Mouse (Mus musculus) kidney, embryonic 14.5 days (tissue): ENCODE data around the gene Gnaq. TPM values are rescaled to one million over a fixed set of nuclear protein-coding genes. Genes with fewer than 3 reads are reported as not detected.

ENCODE experiments used
- ATAC-seq: fragments of 200-750 bp; cut with Nextera tagmentation; 2 replicates; pipeline ENCODE4 v1.8.0; 2017; ENCODE audit warnings: moderate number of reproducible peaks, mild to moderate bottlenecking, moderate TSS enrichment, moderate library complexity; ENCODE audit not compliant: low FRiP score, low TSS enrichment
- H3K27ac ChIP-seq: fragments of 300-500 bp; sonication (generic); 2 replicates; pipeline ENCODE4 v1.5.1; 2014; ENCODE audit warnings: low read depth, mild to moderate bottlenecking, low read length, moderate library complexity, mixed read lengths
- H3K27me3 ChIP-seq: fragments of 300-500 bp; sonication (generic); 2 replicates; pipeline ENCODE4 v1.6.1; 2014; ENCODE audit warnings: mild to moderate bottlenecking, low read length; ENCODE audit not compliant: control insufficient read depth, insufficient read depth
- H3K36me3 ChIP-seq: fragments of 300-500 bp; sonication (generic); 2 replicates; pipeline ENCODE4 v1.6.1; 2014; ENCODE audit warnings: low read length, mixed read lengths; ENCODE audit not compliant: control insufficient read depth, insufficient read depth
- H3K4me1 ChIP-seq: fragments of 300-500 bp; sonication (generic); 2 replicates; pipeline ENCODE4 v1.6.1; 2014; ENCODE audit warnings: low read length, mixed read lengths; ENCODE audit not compliant: control insufficient read depth, insufficient read depth
- H3K4me2 ChIP-seq: fragments of 300-500 bp; sonication (generic); replicated peaks from 2 replicates; pipeline ENCODE4 v1.6.1; 2014; ENCODE audit warnings: low read depth, mild to moderate bottlenecking, low read length
- H3K4me3 ChIP-seq: fragments of 300-500 bp; sonication (generic); 2 replicates; pipeline ENCODE4 v1.5.1; 2014; ENCODE audit warnings: mild to moderate bottlenecking, low read length
- H3K9ac ChIP-seq: fragments of 300-500 bp; sonication (generic); 2 replicates; pipeline ENCODE4 v1.6.1; 2014; ENCODE audit warnings: low read depth, mild to moderate bottlenecking, low read length, moderate library complexity
- H3K9me3 ChIP-seq: fragments of 300-500 bp; sonication (generic); 2 replicates; pipeline ENCODE4 v1.6.1; 2016; ENCODE audit warnings: low read length; ENCODE audit not compliant: control insufficient read depth
- WGBS: fragments of 180-500 bp; shearing (Covaris S2); extraction: QIAGEN DNeasy Blood & Tissue Kit; methylation state at CpG from one replicate; pipeline ENCODE4 v1.1.7; 2014; 5-methylcytosine and 5-hydroxymethylcytosine counted together
- polyA plus RNA-seq: library from polyadenylated mRNA; unstranded; fragments of >200 nt; fragmentation: Nextera tagmentation; extraction: Ambion mirVana; gene quantifications from 2 replicates; pipeline ENCODE4 v1.2.1, GENCODE M21; 2014

Gnaq gene
- polyA plus RNA-seq, 1 experiment from 2014 or later = 18.3 TPM

DNA sequence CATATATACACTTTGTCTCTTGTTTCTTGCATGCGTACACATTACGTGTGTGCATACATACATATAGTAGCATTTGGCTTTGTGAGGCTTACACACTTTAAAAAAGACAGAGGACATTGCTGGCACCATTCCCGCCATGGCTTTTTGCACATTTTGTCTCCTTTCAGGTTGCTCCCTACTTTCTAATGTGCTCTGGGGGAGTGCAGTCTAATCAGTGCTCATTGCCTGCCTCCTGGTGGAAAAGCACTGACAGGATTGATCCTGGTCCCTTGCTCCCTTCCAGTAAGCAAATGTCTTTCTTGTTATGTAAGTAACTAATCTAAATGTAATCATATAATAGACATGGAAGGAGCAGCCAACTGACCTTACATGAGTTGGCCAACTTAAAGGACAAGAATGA is 65.5 kb downstream of the Gnaq start:
- Histone ChIP-seq H3K4me2 (no peak overlapping the region), H3K36me3 (no peaks in the 10 kb centered on the region), H3K27me3 (no peaks in the 10 kb centered on the region), H3K9me3 (no peaks in the 10 kb centered on the region), H3K27ac (no peak overlapping the region), H3K4me3 (no peak overlapping the region), H3K9ac (no peak overlapping the region), H3K4me1 (peaks cover 13% of the 10 kb centered on the region; the same call in 1 of the 2 replicates)
- no peak for ATAC-seq
- WGBS = 96% methylated on average over 3 of the region's 3 CpGs

GRCm38 (mm10) chr19:16201356-16201755 is 68.7 kb downstream of the Gnaq start:
- no peak overlapping the region for H3K27ac ChIP-seq
- ATAC-seq = no peak
- H3K9me3 ChIP-seq = no peaks in the 10 kb centered on the region
- WGBS = 92% methylated on average over 2 of the region's 2 CpGs
- H3K27me3 ChIP-seq = no peaks in the 10 kb centered on the region
- H3K36me3 ChIP-seq = no peaks in the 10 kb centered on the region
- H3K4me2 ChIP-seq = no peak overlapping the region
- H3K9ac ChIP-seq = no peak overlapping the region
- H3K4me3 ChIP-seq = no peak overlapping the region
- H3K4me1 ChIP-seq = peaks cover 17% of the 10 kb centered on the region

GRCm38 (mm10) chr19:16204776-16205680 is 72.4 kb downstream of the Gnaq start:
- H3K27ac ChIP-seq = no peak overlapping the region
- H3K9ac ChIP-seq = no peak overlapping the region
- no peaks in the 10 kb centered on the region for H3K36me3 ChIP-seq
- H3K4me3 ChIP-seq = no peak overlapping the region
- H3K27me3 ChIP-seq = no peaks in the 10 kb centered on the region
- no peak for ATAC-seq
- WGBS = 60% methylated on average over 7 of the region's 7 CpGs
- H3K4me2 ChIP-seq = no peak overlapping the region
- H3K9me3 ChIP-seq = no peaks in the 10 kb centered on the region
- peaks cover 4% of the 10 kb centered on the region; the same call in 1 of the 2 replicates for H3K4me1 ChIP-seq

- 89% methylated on average over 2 of the region's 2 CpGs for WGBS
- no peak for ATAC-seq
Measured at GRCm38 (mm10) chr19:16209616-16210015, 77.0 kb downstream of the Gnaq start.

DNA sequence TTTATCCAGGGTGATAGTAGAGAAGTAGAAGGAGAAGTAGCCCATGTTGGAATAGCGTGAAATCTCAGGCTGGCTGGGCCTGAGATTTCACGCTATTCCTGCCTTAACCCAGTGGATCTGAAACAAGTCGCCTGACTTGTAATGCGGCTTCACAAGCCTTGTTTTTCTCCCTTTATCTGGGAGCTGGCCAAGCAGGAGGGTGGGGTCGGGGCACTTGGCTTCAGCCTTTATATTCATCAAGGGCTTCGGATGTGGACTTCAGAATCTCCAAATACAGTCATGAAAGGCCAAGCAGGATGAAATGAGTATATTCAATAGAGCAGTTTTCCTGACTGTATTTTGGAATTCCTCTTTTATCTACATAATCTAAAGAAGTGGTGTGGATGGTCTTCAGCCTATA is 82.3 kb downstream of the Gnaq start:
- ATAC-seq = no peak
- H3K4me3 ChIP-seq = no peak overlapping the region
- no peak overlapping the region for H3K27ac ChIP-seq
- peaks cover 6% of the 10 kb centered on the region for H3K36me3 ChIP-seq
- H3K9me3 ChIP-seq = no peaks in the 10 kb centered on the region
- H3K27me3 ChIP-seq = no peaks in the 10 kb centered on the region
- no peak overlapping the region for H3K9ac ChIP-seq
- 83% methylated on average over 6 of the region's 6 CpGs for WGBS
- no peaks in the 10 kb centered on the region for H3K4me1 ChIP-seq
- no peak overlapping the region for H3K4me2 ChIP-seq

More at GRCm38 (mm10) chr19:16209616-16210015, 77.0 kb downstream of the Gnaq start:
- Histone ChIP-seq H3K4me2 (no peak overlapping the region), H3K4me3 (no peak overlapping the region), H3K27ac (no peak overlapping the region), H3K9me3 (no peaks in the 10 kb centered on the region), H3K9ac (no peak overlapping the region), H3K27me3 (no peaks in the 10 kb centered on the region), H3K4me1 (peaks cover 4% of the 10 kb centered on the region; the same call in 1 of the 2 replicates), H3K36me3 (no peaks in the 10 kb centered on the region)

- Histone ChIP-seq H3K4me2 (no peak overlapping the region), H3K27ac (no peak overlapping the region), H3K9me3 (no peaks in the 10 kb centered on the region), H3K27me3 (no peaks in the 10 kb centered on the region), H3K9ac (no peak overlapping the region), H3K4me1 (no peaks in the 10 kb centered on the region), H3K36me3 (peaks cover 10% of the 10 kb centered on the region), H3K4me3 (no peak overlapping the region)
- WGBS = 95% methylated on average over 2 of the region's 2 CpGs
- ATAC-seq = no peak
Measured at GRCm38 (mm10) chr19:16215430-16216016, 82.9 kb downstream of the Gnaq start.

DNA sequence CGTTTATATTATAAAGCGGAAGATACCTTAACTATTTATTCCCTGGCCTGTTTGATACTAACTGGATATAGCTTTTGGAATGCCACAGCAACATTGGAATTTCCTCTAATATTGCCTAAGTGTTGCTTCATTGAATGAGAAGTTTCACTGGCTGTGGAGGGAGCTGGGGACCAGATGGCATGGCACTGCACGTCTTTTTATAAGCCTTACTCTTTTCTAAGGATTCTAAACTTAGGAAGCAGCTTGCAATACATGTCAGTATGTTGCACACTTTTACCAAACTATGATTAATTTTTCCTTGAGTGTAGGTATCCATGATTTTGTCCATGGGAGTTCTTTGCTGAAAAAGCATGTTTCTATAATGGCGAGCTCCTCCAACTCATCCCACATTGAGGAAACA is 87.3 kb downstream of the Gnaq start:
- H3K27ac ChIP-seq = no peak overlapping the region
- no peak overlapping the region for H3K4me2 ChIP-seq
- H3K4me1 ChIP-seq = no peaks in the 10 kb centered on the region
- no peak overlapping the region for H3K9ac ChIP-seq
- H3K36me3 ChIP-seq = peaks cover 12% of the 10 kb centered on the region
- H3K4me3 ChIP-seq = no peak overlapping the region
- no peak for ATAC-seq
- no peaks in the 10 kb centered on the region for H3K9me3 ChIP-seq
- no peaks in the 10 kb centered on the region for H3K27me3 ChIP-seq
- 86% methylated on average over 4 of the region's 4 CpGs for WGBS

GRCm38 (mm10) chr19:16222526-16222925 is 89.9 kb downstream of the Gnaq start:
- WGBS = 72% methylated on average over 3 of the region's 3 CpGs
- no peak overlapping the region for H3K4me2 ChIP-seq
- H3K4me1 ChIP-seq = no peaks in the 10 kb centered on the region
- H3K9me3 ChIP-seq = no peaks in the 10 kb centered on the region
- no peak for ATAC-seq
- no peak overlapping the region for H3K9ac ChIP-seq
- no peaks in the 10 kb centered on the region for H3K27me3 ChIP-seq
- H3K27ac ChIP-seq = no peak overlapping the region
- peaks cover 12% of the 10 kb centered on the region for H3K36me3 ChIP-seq
- no peak overlapping the region for H3K4me3 ChIP-seq

DNA sequence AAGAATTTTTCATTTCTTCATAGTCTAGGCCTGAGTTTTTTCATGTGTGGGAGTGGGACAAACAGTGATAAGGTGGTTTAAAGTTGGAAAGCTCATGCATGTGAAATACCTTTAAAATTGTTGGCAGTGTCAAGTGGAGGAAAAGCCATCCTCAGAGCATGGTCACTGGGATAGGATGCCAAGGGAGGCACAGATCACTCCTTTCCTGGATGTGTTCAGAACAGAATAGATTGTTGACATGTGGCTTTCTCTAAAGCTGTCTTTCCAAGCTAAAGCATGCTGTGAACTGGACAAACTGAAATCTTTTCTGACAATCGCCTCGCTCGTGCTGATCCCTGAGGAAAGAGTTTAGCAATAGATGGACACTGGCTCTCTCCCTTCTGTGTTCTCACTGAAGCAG is 90.5 kb downstream of the Gnaq start:
- Histone ChIP-seq H3K4me3 (no peak overlapping the region), H3K4me2 (no peak overlapping the region), H3K27me3 (no peaks in the 10 kb centered on the region), H3K4me1 (no peaks in the 10 kb centered on the region), H3K36me3 (peaks cover 12% of the 10 kb centered on the region), H3K27ac (no peak overlapping the region), H3K9me3 (no peaks in the 10 kb centered on the region), H3K9ac (no peak overlapping the region)
- ATAC-seq = no peak
- 95% methylated on average over 3 of the region's 3 CpGs for WGBS
